Mouse (Mus musculus) heart, postnatal 4 days (tissue): Measurements from ENCODE around the gene Bend6. TPM values are rescaled to one million over a fixed set of nuclear protein-coding genes. Genes with fewer than 3 reads are reported as not detected.
"Not testable (repeated sequence)": the region's sequence is repeated elsewhere in the genome, so short reads cannot be mapped to it uniquely, and the experiment has no call there.

Source experiments
- DNase-seq: peaks from one replicate; pipeline ENCODE4 v3.0.0; 2021
- total RNA-seq, 2 experiments: library from RNA; stranded (reverse); gene quantifications; 2 replicates each; pipeline ENCODE4 v1.2.3; 2021

The Bend6 gene
- total RNA-seq, 2 experiments from 2014 or later, result 4.5 to 6.8 TPM

GRCm38 (mm10) chr1:33906216-33906615, 1.4 kb downstream of the Bend6 start:
- DNase-seq, result no peak

- peak; percentile 52 for DNase-seq
Observed at GRCm38 (mm10) chr1:33903587-33903986, 4.0 kb downstream of the Bend6 start.

- no peak for DNase-seq
Observed at GRCm38 (mm10) chr1:33900175-33900574, 7.4 kb downstream of the Bend6 start.

GRCm38 (mm10) chr1:33898373-33898772, 9.2 kb downstream of the Bend6 start:
- no peak for DNase-seq

- no peak for DNase-seq
Observed at GRCm38 (mm10) chr1:33897426-33897825, 10.2 kb downstream of the Bend6 start.

- DNase-seq, result no peak
Observed at GRCm38 (mm10) chr1:33896666-33897065, 10.9 kb downstream of the Bend6 start.

GRCm38 (mm10) chr1:33896116-33896515, 11.5 kb downstream of the Bend6 start:
- no peak for DNase-seq

- peak; percentile 73 for DNase-seq
Observed at GRCm38 (mm10) chr1:33892784-33893183, 14.8 kb downstream of the Bend6 start.

GRCm38 (mm10) chr1:33883102-33883839, 24.3 kb downstream of the Bend6 start:
- peak; percentile 31 for DNase-seq

GRCm38 (mm10) chr1:33878170-33878569, 29.4 kb downstream of the Bend6 start:
- DNase-seq, result no peak

- DNase-seq, result no peak
Observed at GRCm38 (mm10) chr1:33876416-33876815, 31.2 kb downstream of the Bend6 start.

GRCm38 (mm10) chr1:33875691-33876090, 31.9 kb downstream of the Bend6 start:
- peak; percentile 21 for DNase-seq

- no peak for DNase-seq
Observed at GRCm38 (mm10) chr1:33873561-33873960, 34.1 kb downstream of the Bend6 start.

GRCm38 (mm10) chr1:33869437-33869836, 38.2 kb downstream of the Bend6 start:
- DNase-seq, result no peak

GRCm38 (mm10) chr1:33869031-33869430, 38.6 kb downstream of the Bend6 start:
- no peak for DNase-seq

- no peak for DNase-seq
Observed at GRCm38 (mm10) chr1:33846807-33847206, 60.8 kb downstream of the Bend6 start.

- DNase-seq, result no peak
Observed at GRCm38 (mm10) chr1:33843823-33844222, 63.8 kb downstream of the Bend6 start.

GRCm38 (mm10) chr1:33838952-33839351, 68.7 kb downstream of the Bend6 start:
- not testable (repeated sequence) for DNase-seq

GRCm38 (mm10) chr1:33830586-33830985, 77.0 kb downstream of the Bend6 start:
- DNase-seq, result no peak

GRCm38 (mm10) chr1:33817931-33818330, 89.7 kb downstream of the Bend6 start:
- DNase-seq, result no peak

- DNase-seq, result peak; percentile 94
Observed at GRCm38 (mm10) chr1:33813868-33814794, 93.5 kb downstream of the Bend6 start, which contains the start of gene Zfp451. Zfp451 (minus strand) TSS chr1:33814595.

GRCm38 (mm10) chr1:33813495-33813867, 94.1 kb downstream of the Bend6 start:
- no peak for DNase-seq

- DNase-seq, result no peak
Observed at GRCm38 (mm10) chr1:33803323-33803722, 104.3 kb downstream of the Bend6 start.
